Mouse (Mus musculus) hindbrain, embryonic 16.5 days (tissue): ENCODE measurements around the gene Nrl. TPM values are rescaled to one million over a fixed set of nuclear protein-coding genes. Genes with fewer than 3 reads are reported as not detected.

Source experiments
- ATAC-seq: fragments of 200-750 bp; cut with Nextera tagmentation; 2 replicates; pipeline ENCODE4 v1.8.0; 2017; ENCODE audit warnings: moderate TSS enrichment, moderate library complexity
- H3K27ac ChIP-seq: fragments of 300-500 bp; sonication (generic); 2 replicates; pipeline ENCODE4 v1.5.1; 2014; ENCODE audit warnings: low read depth, mild to moderate bottlenecking, control low read depth, low read length, moderate library complexity
- H3K27me3 ChIP-seq: fragments of 300-500 bp; sonication (generic); replicated peaks from 2 replicates; pipeline ENCODE4 v1.6.1; 2014; ENCODE audit warnings: low read length; ENCODE audit not compliant: control insufficient read depth, insufficient read depth
- H3K36me3 ChIP-seq: fragments of 300-500 bp; sonication (generic); 2 replicates; pipeline ENCODE4 v1.6.1; 2014; ENCODE audit warnings: mild to moderate bottlenecking, low read length, moderate library complexity, mixed read lengths; ENCODE audit not compliant: control insufficient read depth, insufficient read depth
- H3K4me1 ChIP-seq: fragments of 300-500 bp; sonication (generic); 2 replicates; pipeline ENCODE4 v1.6.1; 2014; ENCODE audit warnings: low read depth, low read length; ENCODE audit not compliant: control insufficient read depth, insufficient read depth
- H3K4me2 ChIP-seq: fragments of 300-500 bp; sonication (generic); 2 replicates; pipeline ENCODE4 v1.6.1; 2014; ENCODE audit warnings: mild to moderate bottlenecking, low read length, control low read depth, moderate library complexity
- H3K4me3 ChIP-seq: fragments of 300-500 bp; sonication (generic); 2 replicates; pipeline ENCODE4 v1.5.1; 2014; ENCODE audit warnings: mild to moderate bottlenecking, low read length, control low read depth, moderate library complexity
- H3K9ac ChIP-seq: fragments of 300-500 bp; sonication (generic); 2 replicates; pipeline ENCODE4 v1.6.1; 2014; ENCODE audit warnings: low read depth, mild to moderate bottlenecking, control low read depth, low read length, moderate library complexity
- H3K9me3 ChIP-seq: fragments of 300-500 bp; sonication (generic); 2 replicates; pipeline ENCODE4 v1.6.1; 2014; ENCODE audit warnings: mild to moderate bottlenecking, low read length, moderate library complexity; ENCODE audit not compliant: control insufficient read depth
- WGBS: fragments of 180-500 bp; shearing (Covaris S2); extraction: QIAGEN DNeasy Blood & Tissue Kit; methylation state at CpG from one replicate; pipeline ENCODE4 v1.1.7; 2014; 5-methylcytosine and 5-hydroxymethylcytosine counted together
- polyA plus RNA-seq: library from polyadenylated mRNA; unstranded; fragments of >200 nt; fragmentation: Nextera tagmentation; extraction: Ambion mirVana; gene quantifications from 2 replicates; pipeline ENCODE4 v1.2.1, GENCODE M21; 2015

The Nrl gene
- polyA plus RNA-seq, 1 experiment from 2014 or later: 0.23 TPM

- Histone ChIP-seq H3K4me3 (peak overlapping the region; percentile 67; the same call in 1 of the 2 replicates), H3K36me3 (peaks cover 5% of the 10 kb centered on the region; the same call in 1 of the 2 replicates), H3K4me1 (peaks cover 15% of the 10 kb centered on the region), H3K4me2 (peak overlapping the region; percentile 68), H3K9me3 (no peaks in the 10 kb centered on the region), H3K27me3 (no peaks in the 10 kb centered on the region), H3K27ac (no peak overlapping the region; the same call in 1 of the 2 replicates), H3K9ac (no peak overlapping the region; the same call in 1 of the 2 replicates)
- no peak for ATAC-seq
- WGBS: 62% methylated on average over 6 of the region's 6 CpGs
Observed at GRCm38 (mm10) chr14:55558740-55559448, 34.1 kb upstream of the Nrl start.

GRCm38 (mm10) chr14:55557587-55557986, 32.8 kb upstream of the Nrl start:
- H3K9ac ChIP-seq: no peak overlapping the region
- H3K27me3 ChIP-seq: no peaks in the 10 kb centered on the region
- H3K9me3 ChIP-seq: no peaks in the 10 kb centered on the region
- H3K36me3 ChIP-seq: no peaks in the 10 kb centered on the region
- H3K27ac ChIP-seq: no peak overlapping the region
- no peak for ATAC-seq
- 85% methylated on average over 3 of the region's 3 CpGs for WGBS
- H3K4me3 ChIP-seq: no peak overlapping the region
- H3K4me1 ChIP-seq: peaks cover 15% of the 10 kb centered on the region
- H3K4me2 ChIP-seq: no peak overlapping the region

- Histone ChIP-seq H3K36me3 (no peaks in the 10 kb centered on the region), H3K4me3 (no peak overlapping the region), H3K4me2 (no peak overlapping the region), H3K27me3 (no peaks in the 10 kb centered on the region), H3K9ac (no peak overlapping the region), H3K4me1 (peaks cover 13% of the 10 kb centered on the region), H3K9me3 (no peaks in the 10 kb centered on the region), H3K27ac (no peak overlapping the region)
- ATAC-seq: no peak
- WGBS: 23% methylated on average over 5 of the region's 5 CpGs
Observed at GRCm38 (mm10) chr14:55557003-55557402, 32.2 kb upstream of the Nrl start.

- 87% methylated on average over 3 of the region's 3 CpGs for WGBS
- H3K4me1 ChIP-seq: peaks cover 2% of the 10 kb centered on the region
- no peak overlapping the region for H3K4me3 ChIP-seq
- no peaks in the 10 kb centered on the region for H3K27me3 ChIP-seq
- no peaks in the 10 kb centered on the region for H3K9me3 ChIP-seq
- no peaks in the 10 kb centered on the region for H3K36me3 ChIP-seq
- no peak overlapping the region for H3K9ac ChIP-seq
- no peak overlapping the region for H3K4me2 ChIP-seq
- no peak for ATAC-seq
- H3K27ac ChIP-seq: no peak overlapping the region
Observed at GRCm38 (mm10) chr14:55555788-55556187, 31.0 kb upstream of the Nrl start.

GRCm38 (mm10) chr14:55554635-55555034, 29.9 kb upstream of the Nrl start:
- no peak overlapping the region for H3K4me3 ChIP-seq
- H3K9me3 ChIP-seq: no peaks in the 10 kb centered on the region
- no peaks in the 10 kb centered on the region for H3K27me3 ChIP-seq
- H3K36me3 ChIP-seq: no peaks in the 10 kb centered on the region
- ATAC-seq: no peak
- no peak overlapping the region for H3K9ac ChIP-seq
- H3K27ac ChIP-seq: no peak overlapping the region
- H3K4me1 ChIP-seq: peaks cover 2% of the 10 kb centered on the region
- no peak overlapping the region for H3K4me2 ChIP-seq

GRCm38 (mm10) chr14:55551794-55552193, 27.0 kb upstream of the Nrl start:
- no peak overlapping the region for H3K27ac ChIP-seq
- no peak overlapping the region for H3K4me3 ChIP-seq
- no peak overlapping the region for H3K4me2 ChIP-seq
- no peak overlapping the region for H3K9ac ChIP-seq
- no peaks in the 10 kb centered on the region for H3K9me3 ChIP-seq
- no peaks in the 10 kb centered on the region for H3K27me3 ChIP-seq
- WGBS: 85% methylated on average over 8 of the region's 8 CpGs
- H3K4me1 ChIP-seq: no peaks in the 10 kb centered on the region; the same call in 1 of the 2 replicates
- no peak for ATAC-seq
- peaks cover 10% of the 10 kb centered on the region; the same call in 1 of the 2 replicates for H3K36me3 ChIP-seq

- ATAC-seq: no peak
- H3K9ac ChIP-seq: no peak overlapping the region
- no peak overlapping the region for H3K27ac ChIP-seq
- H3K4me1 ChIP-seq: no peaks in the 10 kb centered on the region
- no peak overlapping the region for H3K4me2 ChIP-seq
- no peaks in the 10 kb centered on the region for H3K9me3 ChIP-seq
- WGBS: 72% methylated on average over 5 of the region's 5 CpGs
- H3K36me3 ChIP-seq: peaks cover 10% of the 10 kb centered on the region; the same call in 1 of the 2 replicates
- H3K27me3 ChIP-seq: no peaks in the 10 kb centered on the region
- H3K4me3 ChIP-seq: no peak overlapping the region
Observed at GRCm38 (mm10) chr14:55551347-55551746, 26.6 kb upstream of the Nrl start.

GRCm38 (mm10) chr14:55550191-55550590, 25.4 kb upstream of the Nrl start:
- Histone ChIP-seq H3K9me3 (no peaks in the 10 kb centered on the region), H3K9ac (no peak overlapping the region), H3K27me3 (no peaks in the 10 kb centered on the region), H3K4me2 (no peak overlapping the region), H3K27ac (no peak overlapping the region), H3K4me3 (no peak overlapping the region), H3K36me3 (peaks cover 13% of the 10 kb centered on the region), H3K4me1 (no peaks in the 10 kb centered on the region)
- 79% methylated on average over 6 of the region's 6 CpGs for WGBS
- no peak for ATAC-seq

- Histone ChIP-seq H3K4me1 (peaks cover 15% of the 10 kb centered on the region), H3K27ac (no peak overlapping the region), H3K4me3 (no peak overlapping the region), H3K9me3 (no peaks in the 10 kb centered on the region), H3K9ac (0 out of 2 replicates have a peak overlapping the region, but pooled peaks have one; percentile 5), H3K4me2 (no peak overlapping the region), H3K36me3 (peaks cover 22% of the 10 kb centered on the region), H3K27me3 (no peaks in the 10 kb centered on the region)
- ATAC-seq: no peak
- 51% methylated on average over 9 of the region's 9 CpGs for WGBS
Observed at GRCm38 (mm10) chr14:55544334-55544733, 19.6 kb upstream of the Nrl start.
